Mouse (Mus musculus) spleen, adult 2 months (tissue): ENCODE data around the gene Gba2. TPM values are rescaled to one million over a fixed set of nuclear protein-coding genes. Genes with fewer than 3 reads are reported as not detected.

Experiments used
- DNase-seq, 2 experiments: peaks; one replicate each; pipeline versions ENCODE4 v3.0.0 to v3.0.0-alpha.2; 2012 to 2021; ENCODE audit warnings: low spot score in 2 of 2, low read depth in 1 of 2
- H3K27ac ChIP-seq: fragments of 200-500 bp; 2 replicates; pipeline ENCODE4 v1.5.1; 2012; ENCODE audit warnings: low read length, inconsistent platforms; ENCODE audit not compliant: insufficient read depth
- H3K27me3 ChIP-seq: fragments of 200-500 bp; 2 replicates; pipeline ENCODE4 v1.6.1; 2012; ENCODE audit warnings: mild to moderate bottlenecking, moderate library complexity, low read length, inconsistent platforms; ENCODE audit not compliant: control insufficient read depth, insufficient read depth
- H3K36me3 ChIP-seq: fragments of 200-500 bp; 2 replicates; pipeline ENCODE4 v1.6.1; 2012; ENCODE audit warnings: mild to moderate bottlenecking, low read length, inconsistent platforms; ENCODE audit not compliant: control insufficient read depth, insufficient read depth
- H3K4me1 ChIP-seq: fragments of 200-500 bp; 2 replicates; pipeline ENCODE4 v1.6.1; 2011; ENCODE audit warnings: inconsistent platforms; ENCODE audit not compliant: control insufficient read depth, insufficient read depth, insufficient read length
- H3K4me3 ChIP-seq: fragments of 200-500 bp; 2 replicates; pipeline ENCODE4 v1.5.1; 2011; ENCODE audit warnings: mild to moderate bottlenecking, inconsistent platforms; ENCODE audit not compliant: insufficient read depth, insufficient read length; ENCODE audit errors: extremely low read depth
- CTCF ChIP-seq: fragments of 200-500 bp; IDR thresholded peaks from 2 replicates; pipeline ENCODE4 v1.5.1; 2011; ENCODE audit warnings: mild to moderate bottlenecking, inconsistent platforms; ENCODE audit not compliant: insufficient read depth, insufficient read length, insufficient replicate concordance; ENCODE audit errors: extremely low read depth
- POLR2A ChIP-seq: fragments of 200-500 bp; IDR thresholded peaks from 2 replicates; pipeline ENCODE4 v1.6.1; 2011; ENCODE audit warnings: low read depth, low read length, inconsistent platforms
- WGBS: fragments of 180-500 bp; shearing (Covaris S2); methylation state at CpG from one replicate; pipeline ENCODE4 v1.1.7; 2018; 5-methylcytosine and 5-hydroxymethylcytosine counted together
- polyA plus RNA-seq: library from polyadenylated mRNA; depleted of rRNA; stranded (reverse); fragments of >200 nt; gene quantifications from 2 replicates; pipeline ENCODE4 v1.2.3, GENCODE M21; 2012

Gba2 gene
- polyA plus RNA-seq, 1 experiment, result 28.8 TPM

DNA sequence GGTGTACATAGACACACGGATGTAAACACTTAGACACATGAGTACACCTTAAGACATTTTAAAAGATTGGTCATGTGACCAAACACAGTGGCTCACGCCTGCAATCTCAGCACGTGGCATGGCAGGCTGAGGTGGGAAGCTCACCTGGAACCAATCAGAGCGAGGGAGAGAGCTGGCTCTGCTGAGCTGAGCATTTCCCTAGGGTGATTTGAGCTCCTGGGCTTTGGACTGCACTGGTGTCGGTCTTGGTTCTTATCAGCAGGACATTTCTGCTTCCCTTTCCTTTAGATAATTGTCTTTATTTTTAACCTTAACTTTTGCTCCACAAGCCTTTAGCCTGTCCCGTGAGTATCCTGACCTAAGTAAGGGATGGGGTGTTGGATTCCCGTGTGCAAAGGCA, 9.0 kb upstream of the Gba2 start:
- no peaks in the 10 kb centered on the region; the same call in 1 of the 2 replicates for H3K4me1 ChIP-seq
- 48% methylated on average over 7 of the region's 7 CpGs for WGBS
- H3K36me3 ChIP-seq, result peaks cover 14% of the 10 kb centered on the region
- no peak for TF ChIP-seq CTCF
- TF ChIP-seq POLR2A, result no peak
- no peaks in the 10 kb centered on the region for H3K27me3 ChIP-seq
- DNase-seq, result no peak
- H3K27ac ChIP-seq, result no peak overlapping the region
- no peak overlapping the region for H3K4me3 ChIP-seq

DNA sequence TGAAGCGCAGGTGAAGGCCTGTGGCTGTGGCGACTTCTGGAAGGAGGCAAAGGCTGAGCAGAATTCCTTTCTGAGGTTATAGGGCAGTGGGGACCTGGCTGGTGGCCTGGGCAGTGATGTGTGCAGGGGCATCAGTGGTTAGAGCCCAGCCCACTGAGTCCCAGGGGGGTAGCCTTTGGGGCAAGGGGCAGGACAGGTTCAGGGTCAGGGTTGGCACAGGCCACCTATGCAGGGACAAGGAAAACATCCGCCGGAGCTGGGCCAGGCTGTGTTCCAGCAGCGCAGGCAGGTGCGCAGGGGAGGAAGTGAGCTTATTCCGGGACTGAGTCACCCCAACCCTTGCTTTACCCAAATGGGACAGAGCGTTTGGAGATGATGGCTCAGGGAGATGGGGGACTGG, 7.7 kb upstream of the Gba2 start:
- Histone ChIP-seq H3K4me3 (no peak overlapping the region), H3K27me3 (no peaks in the 10 kb centered on the region), H3K27ac (no peak overlapping the region), H3K4me1 (no peaks in the 10 kb centered on the region), H3K36me3 (peaks cover 20% of the 10 kb centered on the region)
- no peak for DNase-seq
- no peak for TF ChIP-seq CTCF
- no peak for TF ChIP-seq POLR2A
- WGBS, result 37% methylated on average over 8 of the region's 8 CpGs

- no peaks in the 10 kb centered on the region for H3K27me3 ChIP-seq
- H3K4me1 ChIP-seq, result no peaks in the 10 kb centered on the region
- H3K4me3 ChIP-seq, result no peak overlapping the region
- WGBS, result 85% methylated on average over 10 of the region's 10 CpGs
- no peak for DNase-seq
- TF ChIP-seq CTCF, result no peak
- peaks cover 25% of the 10 kb centered on the region for H3K36me3 ChIP-seq
- no peak overlapping the region for H3K27ac ChIP-seq
Measured at GRCm38 (mm10) chr4:43585682-43586081, 7.0 kb upstream of the Gba2 start.

- Histone ChIP-seq H3K27me3 (no peaks in the 10 kb centered on the region), H3K4me3 (no peak within 1 kb of the TSS), H3K36me3 (peaks cover 25% of the 10 kb centered on the region), H3K27ac (no peak within 1 kb of the TSS), H3K4me1 (no peaks in the 10 kb centered on the region; the same call in 1 of the 2 replicates)
- TF ChIP-seq CTCF (no peak), POLR2A (no peak)
- 87% methylated on average over 12 of the region's 12 CpGs for WGBS
- DNase-seq, result no peak
Measured at GRCm38 (mm10) chr4:43584444-43585416, 6.1 kb upstream of the Gba2 start, which contains the start of gene Msmp. Gene Msmp (minus strand): TSS chr4:43584494.

DNA sequence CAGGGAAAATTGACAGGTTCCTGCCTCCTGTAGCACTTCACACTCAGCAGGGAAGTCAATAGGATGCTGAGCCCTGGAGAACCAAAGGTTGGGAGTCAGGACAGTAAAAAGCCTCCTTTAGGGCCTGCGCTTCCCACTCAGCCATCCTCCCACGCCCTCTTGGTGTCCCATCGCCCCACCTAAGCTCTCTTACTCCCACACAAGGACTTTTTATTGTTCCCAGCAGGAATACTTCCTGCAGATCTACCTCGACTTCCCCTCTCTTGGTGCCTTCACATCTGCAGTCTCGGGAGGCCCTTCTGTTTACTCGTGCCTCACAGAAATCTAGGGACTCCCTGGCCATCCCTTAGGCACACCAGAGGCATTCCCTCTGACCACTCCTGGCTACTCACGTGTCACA, 4.7 kb upstream of the Gba2 start:
- Histone ChIP-seq H3K36me3 (peaks cover 25% of the 10 kb centered on the region), H3K27me3 (no peaks in the 10 kb centered on the region), H3K27ac (no peak overlapping the region), H3K4me1 (peaks cover 2% of the 10 kb centered on the region; the same call in 1 of the 2 replicates), H3K4me3 (no peak overlapping the region)
- no peak for DNase-seq
- TF ChIP-seq CTCF, result no peak
- TF ChIP-seq POLR2A, result no peak
- whole genome bisulfite sequencing, result 72% methylated on average over 7 of the region's 7 CpGs

DNA sequence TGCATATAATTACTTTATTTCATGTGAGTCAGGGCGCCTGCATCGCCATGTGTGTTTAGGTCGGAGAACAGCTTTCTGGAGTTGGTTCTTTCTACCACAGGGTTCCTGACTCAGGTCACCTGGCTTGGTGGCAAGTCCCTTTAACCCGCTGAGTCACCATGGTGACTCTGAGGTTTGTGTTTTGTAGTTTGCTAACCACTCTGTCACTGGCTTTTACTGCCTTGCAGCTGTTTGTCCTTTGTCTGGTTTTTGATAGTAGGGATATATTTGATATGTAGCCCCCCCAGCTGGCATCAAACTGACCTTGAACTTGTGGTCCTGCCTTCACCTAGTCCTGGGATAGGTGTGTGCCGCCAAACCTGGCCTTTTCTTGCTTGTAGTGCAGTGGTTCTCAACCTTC, 3.6 kb upstream of the Gba2 start:
- H3K4me3 ChIP-seq, result no peak overlapping the region
- DNase-seq, result no peak
- H3K36me3 ChIP-seq, result peaks cover 25% of the 10 kb centered on the region
- H3K27ac ChIP-seq, result no peak overlapping the region
- WGBS, result 47% methylated on average over 5 of the region's 5 CpGs
- no peaks in the 10 kb centered on the region for H3K27me3 ChIP-seq
- no peak for TF ChIP-seq CTCF
- TF ChIP-seq POLR2A, result no peak
- H3K4me1 ChIP-seq, result peaks cover 3% of the 10 kb centered on the region; the same call in 1 of the 2 replicates

DNA sequence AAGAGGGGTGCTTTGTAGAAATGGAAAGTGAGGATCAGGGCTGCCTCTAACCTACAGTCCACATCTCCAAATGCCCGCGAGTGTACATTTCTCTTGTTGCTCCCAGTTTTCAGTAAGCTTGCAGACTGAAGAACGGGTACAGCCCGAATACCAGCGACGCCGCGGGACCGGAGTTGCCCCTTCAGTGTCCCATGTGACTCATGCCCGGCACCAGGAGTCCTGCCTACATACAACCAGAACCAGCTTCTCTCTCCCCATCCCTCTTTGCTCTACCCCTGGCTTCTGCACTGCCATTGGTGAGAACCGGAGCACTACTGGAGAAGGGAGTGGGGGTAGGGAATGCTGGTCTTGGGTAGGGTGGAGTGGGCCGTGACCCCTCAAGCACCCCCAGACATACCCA, 2.7 kb upstream of the Gba2 start:
- Histone ChIP-seq H3K27ac (no peak overlapping the region), H3K27me3 (no peaks in the 10 kb centered on the region), H3K36me3 (peaks cover 25% of the 10 kb centered on the region), H3K4me1 (peaks cover 10% of the 10 kb centered on the region; the same call in 1 of the 2 replicates), H3K4me3 (no peak overlapping the region)
- TF ChIP-seq POLR2A, result no peak
- no peak for TF ChIP-seq CTCF
- 98% methylated on average over 12 of the region's 12 CpGs for WGBS
- no peak for DNase-seq
